8 mouse cellular contexts compared by ENCODE assay signal in the genomic region with DNA sequence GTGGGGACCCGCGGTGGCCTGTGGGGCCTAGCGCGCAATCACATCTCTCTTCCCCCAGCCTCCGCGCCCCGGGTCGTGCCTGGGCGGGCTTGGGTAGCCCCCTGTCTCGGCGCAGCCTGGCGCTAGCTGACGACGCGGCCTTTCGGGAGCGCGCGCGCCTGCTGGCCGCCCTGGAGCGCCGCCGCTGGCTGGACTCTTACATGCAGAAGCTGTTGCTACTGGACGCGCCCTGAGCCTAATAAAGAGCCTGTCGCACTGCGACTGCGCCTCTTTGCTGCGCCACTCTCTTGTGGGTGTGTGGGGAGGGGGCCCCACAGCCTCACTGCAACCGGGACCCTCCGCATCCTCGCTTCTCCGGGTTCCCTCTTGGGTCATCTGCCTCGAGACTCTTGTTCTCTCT. TPM values are rescaled to one million over a fixed set of nuclear protein-coding genes. Genes with fewer than 3 reads are reported as not detected.
A peak's percentile ranks its signal among the peaks of the same experiment; 100 is the strongest.
DNase-seq lines count a peak whose midpoint lies in the region; ATAC-seq lines count a peak whose summit lies in the region.

No protein-coding gene starts in this region.

- 6% methylated on average over 29 of the region's 35 CpGs for WGBS in heart, embryonic 12.5 days
- 6% methylated on average over 9 of the region's 35 CpGs for WGBS in embryonic facial prominence, embryonic 14.5 days
- 4% methylated on average over 35 of the region's 35 CpGs for WGBS in intestine, embryonic 16.5 days
- 4% methylated on average over 35 of the region's 35 CpGs for WGBS in neural tube, embryonic 13.5 days

- no peak for ATAC-seq in heart, embryonic 12.5 days (ENCODE audit: insufficient number of reproducible peaks, low FRiP score)
- no peak for ATAC-seq in embryonic facial prominence, embryonic 14.5 days (ENCODE audit: low read depth)
- peak; percentile 14; the same call in 1 of the 2 replicates for ATAC-seq in intestine, embryonic 16.5 days
- ATAC-seq in neural tube, embryonic 13.5 days (ENCODE audit: low read depth) = no peak

- peak overlapping the region; percentile 37 for H3K4me3 ChIP-seq in heart, embryonic 12.5 days
- peak overlapping the region; percentile 30 for H3K4me3 ChIP-seq in embryonic facial prominence, embryonic 14.5 days (ENCODE audit: low read depth, low read length)
- H3K4me3 ChIP-seq in intestine, embryonic 16.5 days (ENCODE audit: low read length) = peak overlapping the region; percentile 19
- peak overlapping the region; percentile 33 for H3K4me3 ChIP-seq in neural tube, embryonic 13.5 days

- no peak for DNase-seq in heart, adult 9 months (ENCODE audit: low spot score in 2 of 2)
- DNase-seq in embryonic facial prominence, embryonic 14.5 days (ENCODE audit: low spot score) = no peak
- DNase-seq in ovary, postnatal 10 days (ENCODE audit: low spot score) = no peak
- DNase-seq in thymus, adult 18-20 months = no peak
- no peak for DNase-seq in urinary bladder, postnatal 10 days (ENCODE audit: low spot score)

- no peaks in the 10 kb centered on the region for H3K9me3 ChIP-seq in heart, embryonic 12.5 days (replicated peaks)
- no peaks in the 10 kb centered on the region for H3K9me3 ChIP-seq in embryonic facial prominence, embryonic 14.5 days (ENCODE audit: control insufficient read depth, low read length)
- no peaks in the 10 kb centered on the region for H3K9me3 ChIP-seq in intestine, embryonic 16.5 days (ENCODE audit: control insufficient read depth, low read length)
- no peaks in the 10 kb centered on the region for H3K9me3 ChIP-seq in neural tube, embryonic 13.5 days

- no peaks in the 10 kb centered on the region for H3K36me3 ChIP-seq in heart, embryonic 12.5 days
- no peaks in the 10 kb centered on the region for H3K36me3 ChIP-seq in embryonic facial prominence, embryonic 14.5 days (ENCODE audit: control insufficient read depth, insufficient read depth, low read length)
- no peaks in the 10 kb centered on the region for H3K36me3 ChIP-seq in intestine, embryonic 16.5 days (ENCODE audit: control insufficient read depth, insufficient read depth, low read length)
- no peaks in the 10 kb centered on the region for H3K36me3 ChIP-seq in neural tube, embryonic 13.5 days

- peak overlapping the region; percentile 63 for H3K4me2 ChIP-seq in heart, embryonic 12.5 days
- H3K4me2 ChIP-seq in embryonic facial prominence, embryonic 14.5 days (ENCODE audit: low read depth, low read length) = 0 out of 2 replicates have a peak overlapping the region, but pooled peaks have one; percentile 12
- peak overlapping the region; percentile 66 for H3K4me2 ChIP-seq in intestine, embryonic 16.5 days (ENCODE audit: low read depth, low read length)
- H3K4me2 ChIP-seq in neural tube, embryonic 13.5 days = peak overlapping the region; percentile 53

- peaks cover 98% of the 10 kb centered on the region for H3K27me3 ChIP-seq in heart, embryonic 12.5 days (replicated peaks)
- H3K27me3 ChIP-seq in embryonic facial prominence, embryonic 14.5 days (replicated peaks; ENCODE audit: control insufficient read depth, insufficient read depth, low read length) = peaks cover 92% of the 10 kb centered on the region
- peaks cover 84% of the 10 kb centered on the region for H3K27me3 ChIP-seq in intestine, embryonic 16.5 days (replicated peaks; ENCODE audit: control insufficient read depth, insufficient read depth, low read length)
- peaks cover 100% of the 10 kb centered on the region for H3K27me3 ChIP-seq in neural tube, embryonic 13.5 days

- no peak overlapping the region for H3K27ac ChIP-seq in heart, embryonic 12.5 days (ENCODE audit: poor library complexity, severe bottlenecking)
- H3K27ac ChIP-seq in embryonic facial prominence, embryonic 14.5 days (replicated peaks; ENCODE audit: low read depth, low read length) = no peak overlapping the region
- H3K27ac ChIP-seq in intestine, embryonic 16.5 days (ENCODE audit: low read length) = no peak overlapping the region
- H3K27ac ChIP-seq in neural tube, embryonic 13.5 days (replicated peaks) = no peak overlapping the region

- no peak overlapping the region for H3K9ac ChIP-seq in heart, embryonic 12.5 days
- H3K9ac ChIP-seq in embryonic facial prominence, embryonic 14.5 days (ENCODE audit: low read depth, low read length) = no peak overlapping the region
- no peak overlapping the region for H3K9ac ChIP-seq in intestine, embryonic 16.5 days (ENCODE audit: low read depth, low read length)
- H3K9ac ChIP-seq in neural tube, embryonic 13.5 days = 0 out of 2 replicates have a peak overlapping the region, but pooled peaks have one; percentile 22

- peaks cover 24% of the 10 kb centered on the region for H3K4me1 ChIP-seq in heart, embryonic 12.5 days (replicated peaks)
- H3K4me1 ChIP-seq in embryonic facial prominence, embryonic 14.5 days (ENCODE audit: control insufficient read depth, insufficient read depth, low read length) = 0 out of 2 replicates have a peak, but pooled peaks cover 4% of the 10 kb centered on the region
- H3K4me1 ChIP-seq in intestine, embryonic 16.5 days (ENCODE audit: control insufficient read depth, insufficient read depth, low read length) = no peaks in the 10 kb centered on the region
- H3K4me1 ChIP-seq in neural tube, embryonic 13.5 days (replicated peaks) = peaks cover 25% of the 10 kb centered on the region

RNA-seq across cellular contexts. Expression of gene Pth2, which starts 0.7 kb away (rescaled TPM):
- polyA plus RNA-seq in heart, embryonic 12.5 days (2016; fragmentation: Nextera tagmentation; extraction: Ambion mirVana) = 0.40 TPM in 1 of 2 replicates, not detected in the other
- polyA plus RNA-seq in embryonic facial prominence, embryonic 14.5 days (2014; fragmentation: Nextera tagmentation; extraction: Ambion mirVana) = not detected in 2 replicates
- polyA plus RNA-seq in intestine, embryonic 16.5 days (2015; fragmentation: Nextera tagmentation; extraction: Ambion mirVana) = not detected in 2 replicates
- polyA plus RNA-seq in neural tube, embryonic 13.5 days (2015; fragmentation: Nextera tagmentation; extraction: Ambion mirVana) = not detected in 2 replicates

RNA-seq across cellular contexts. Expression of gene Gfy, which starts 2.2 kb away (rescaled TPM):
- not detected in 2 replicates for polyA plus RNA-seq in heart, embryonic 12.5 days (2016; fragmentation: Nextera tagmentation; extraction: Ambion mirVana)
- polyA plus RNA-seq in embryonic facial prominence, embryonic 14.5 days (2014; fragmentation: Nextera tagmentation; extraction: Ambion mirVana) = 5.8 and 6.1 TPM in 2 replicates
- polyA plus RNA-seq in intestine, embryonic 16.5 days (2015; fragmentation: Nextera tagmentation; extraction: Ambion mirVana) = not detected in 2 replicates
- not detected in 2 replicates for polyA plus RNA-seq in neural tube, embryonic 13.5 days (2015; fragmentation: Nextera tagmentation; extraction: Ambion mirVana)

RNA-seq across cellular contexts. Expression of gene Slc17a7, which starts 17.8 kb away (rescaled TPM):
- polyA plus RNA-seq in heart, embryonic 12.5 days (2016; fragmentation: Nextera tagmentation; extraction: Ambion mirVana) = 2.6 and 3.8 TPM in 2 replicates
- polyA plus RNA-seq in embryonic facial prominence, embryonic 14.5 days (2014; fragmentation: Nextera tagmentation; extraction: Ambion mirVana) = 0.87 and 1.3 TPM in 2 replicates
- polyA plus RNA-seq in intestine, embryonic 16.5 days (2015; fragmentation: Nextera tagmentation; extraction: Ambion mirVana) = 0.13 TPM in 1 of 2 replicates, not detected in the other
- polyA plus RNA-seq in neural tube, embryonic 13.5 days (2015; fragmentation: Nextera tagmentation; extraction: Ambion mirVana) = 0.78 and 0.83 TPM in 2 replicates

RNA-seq across cellular contexts. Expression of gene Ccdc155, which starts 23.2 kb away (rescaled TPM):
- polyA plus RNA-seq in heart, embryonic 12.5 days (2016; fragmentation: Nextera tagmentation; extraction: Ambion mirVana) = 0.62 and 0.70 TPM in 2 replicates
- polyA plus RNA-seq in embryonic facial prominence, embryonic 14.5 days (2014; fragmentation: Nextera tagmentation; extraction: Ambion mirVana) = 1.5 TPM in 2 replicates
- 0.44 and 0.62 TPM in 2 replicates for polyA plus RNA-seq in intestine, embryonic 16.5 days (2015; fragmentation: Nextera tagmentation; extraction: Ambion mirVana)
- polyA plus RNA-seq in neural tube, embryonic 13.5 days (2015; fragmentation: Nextera tagmentation; extraction: Ambion mirVana) = 0.29 and 0.45 TPM in 2 replicates

RNA-seq across cellular contexts. Expression of gene Aldh16a1, which starts 27.2 kb away (rescaled TPM):
- polyA plus RNA-seq in heart, embryonic 12.5 days (2016; fragmentation: Nextera tagmentation; extraction: Ambion mirVana) = 34.9 and 39.6 TPM in 2 replicates
- 36.8 and 39.4 TPM in 2 replicates for polyA plus RNA-seq in embryonic facial prominence, embryonic 14.5 days (2014; fragmentation: Nextera tagmentation; extraction: Ambion mirVana)
- 106 and 110 TPM in 2 replicates for polyA plus RNA-seq in intestine, embryonic 16.5 days (2015; fragmentation: Nextera tagmentation; extraction: Ambion mirVana)
- 19.0 and 19.6 TPM in 2 replicates for polyA plus RNA-seq in neural tube, embryonic 13.5 days (2015; fragmentation: Nextera tagmentation; extraction: Ambion mirVana)

Comparison
In these comparisons a context has a peak if more than half of its experiments do, and no peak if none do; other contexts are left out.
1. H3K4me2 ChIP-seq: peak in every context shown above with its lines; median percentile 66 in intestine, embryonic 16.5 days; 63 in heart, embryonic 12.5 days; 53 in neural tube, embryonic 13.5 days; 12 in embryonic facial prominence, embryonic 14.5 days.